Mouse (Mus musculus) midbrain, postnatal 0 days (tissue): ENCODE results near the gene Btbd2. TPM values are rescaled to one million over a fixed set of nuclear protein-coding genes. Genes with fewer than 3 reads are reported as not detected.

Experiments used
- ATAC-seq: fragments of 200-750 bp; cut with Nextera tagmentation; 2 replicates; pipeline ENCODE4 v1.8.0; 2017; ENCODE audit warnings: moderate number of reproducible peaks, mild to moderate bottlenecking, moderate TSS enrichment, moderate library complexity; ENCODE audit not compliant: low FRiP score
- DNase-seq: peaks from one replicate; pipeline ENCODE4 v3.0.0-alpha.2; 2015; ENCODE audit warnings: low spot score
- H3K27ac ChIP-seq: fragments of 300-500 bp; sonication (generic); 2 replicates; pipeline ENCODE4 v1.5.1; 2014; ENCODE audit warnings: low read depth, mild to moderate bottlenecking, low read length, mixed read lengths
- H3K27me3 ChIP-seq: fragments of 300-500 bp; sonication (generic); 2 replicates; pipeline ENCODE4 v1.6.1; 2014; ENCODE audit warnings: low read length, control low read depth, mixed read lengths; ENCODE audit not compliant: insufficient read depth
- H3K36me3 ChIP-seq: fragments of 300-500 bp; sonication (generic); 2 replicates; pipeline ENCODE4 v1.6.1; 2014; ENCODE audit warnings: low read length, control low read depth, mixed read lengths; ENCODE audit not compliant: insufficient read depth
- H3K4me1 ChIP-seq: fragments of 300-500 bp; sonication (generic); 2 replicates; pipeline ENCODE4 v1.6.1; 2014; ENCODE audit warnings: mild to moderate bottlenecking, control low read depth, antibody characterized with exemption, low read length, mixed read lengths; ENCODE audit not compliant: insufficient read depth
- H3K4me2 ChIP-seq: fragments of 300-500 bp; sonication (generic); 2 replicates; pipeline ENCODE4 v1.6.1; 2014; ENCODE audit warnings: low read depth, mild to moderate bottlenecking, low read length, mixed read lengths; ENCODE audit not compliant: poor library complexity, severe bottlenecking
- H3K4me3 ChIP-seq: fragments of 300-500 bp; sonication (generic); 2 replicates; pipeline ENCODE4 v1.5.1; 2014; ENCODE audit warnings: low read depth, mild to moderate bottlenecking, low read length, moderate library complexity
- H3K9ac ChIP-seq: fragments of 300-500 bp; sonication (generic); replicated peaks from 2 replicates; pipeline ENCODE4 v1.6.1; 2014; ENCODE audit warnings: mild to moderate bottlenecking, low read length, moderate library complexity, mixed read lengths; ENCODE audit not compliant: poor library complexity, severe bottlenecking
- H3K9me3 ChIP-seq: fragments of 300-500 bp; sonication (generic); 2 replicates; pipeline ENCODE4 v1.6.1; 2016; ENCODE audit warnings: low read length, control low read depth
- CTCF ChIP-seq: IDR thresholded peaks from 2 replicates; pipeline ENCODE4 v1.5.1; 2016; ENCODE audit warnings: antibody characterized with exemption, mild to moderate bottlenecking
- WGBS: fragments of 180-500 bp; shearing (Covaris S2); extraction: QIAGEN DNeasy Blood & Tissue Kit; methylation state at CpG from one replicate; pipeline ENCODE4 v1.1.7; 2014; 5-methylcytosine and 5-hydroxymethylcytosine counted together
- polyA plus RNA-seq: library from polyadenylated mRNA; unstranded; fragments of >200 nt; fragmentation: Nextera tagmentation; extraction: Ambion mirVana; gene quantifications from 2 replicates; pipeline ENCODE4 v1.2.1, GENCODE M21; 2015
- total RNA-seq: library from RNA; depleted of rRNA; stranded (reverse); fragments of >200 nt; gene quantifications from 2 replicates; pipeline ENCODE4 v1.2.3, GENCODE M21; 2014

The Btbd2 gene
- total and polyA plus RNA-seq, 2 experiments from 2014 or later = 71.6 to 215 TPM

DNA sequence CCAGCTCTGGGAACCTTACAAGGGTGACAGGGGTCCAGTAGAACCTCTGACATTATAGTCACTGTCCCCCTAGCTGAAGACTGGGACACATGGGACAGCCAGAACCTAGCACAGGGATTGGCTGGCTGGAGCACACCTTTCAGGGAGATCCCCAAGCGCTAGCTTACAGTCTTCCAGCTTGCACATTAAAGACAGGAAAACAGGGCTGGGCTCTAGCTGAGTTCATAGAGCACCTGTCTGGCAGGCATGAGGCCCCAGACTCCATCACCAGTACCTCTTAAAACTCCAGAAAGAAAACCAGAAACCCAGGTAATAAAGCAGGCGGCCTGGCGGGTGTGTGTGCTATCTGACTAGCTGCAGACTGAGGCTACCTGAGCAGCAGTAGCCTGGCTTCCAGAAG lies 16.8 kb upstream of the Btbd2 start:
- Histone ChIP-seq H3K36me3 (peaks cover 38% of the 10 kb centered on the region), H3K4me3 (no peak overlapping the region), H3K4me1 (peaks cover 22% of the 10 kb centered on the region), H3K9ac (peak overlapping the region; percentile 98; the same call in 1 of the 2 replicates), H3K4me2 (peak overlapping the region; percentile 88), H3K27me3 (no peaks in the 10 kb centered on the region), H3K9me3 (no peaks in the 10 kb centered on the region), H3K27ac (no peak overlapping the region)
- DNase-seq (no peak), ATAC-seq (no peak)
- no peak for TF ChIP-seq CTCF
- WGBS = 94% methylated on average over 3 of the region's 3 CpGs

DNA sequence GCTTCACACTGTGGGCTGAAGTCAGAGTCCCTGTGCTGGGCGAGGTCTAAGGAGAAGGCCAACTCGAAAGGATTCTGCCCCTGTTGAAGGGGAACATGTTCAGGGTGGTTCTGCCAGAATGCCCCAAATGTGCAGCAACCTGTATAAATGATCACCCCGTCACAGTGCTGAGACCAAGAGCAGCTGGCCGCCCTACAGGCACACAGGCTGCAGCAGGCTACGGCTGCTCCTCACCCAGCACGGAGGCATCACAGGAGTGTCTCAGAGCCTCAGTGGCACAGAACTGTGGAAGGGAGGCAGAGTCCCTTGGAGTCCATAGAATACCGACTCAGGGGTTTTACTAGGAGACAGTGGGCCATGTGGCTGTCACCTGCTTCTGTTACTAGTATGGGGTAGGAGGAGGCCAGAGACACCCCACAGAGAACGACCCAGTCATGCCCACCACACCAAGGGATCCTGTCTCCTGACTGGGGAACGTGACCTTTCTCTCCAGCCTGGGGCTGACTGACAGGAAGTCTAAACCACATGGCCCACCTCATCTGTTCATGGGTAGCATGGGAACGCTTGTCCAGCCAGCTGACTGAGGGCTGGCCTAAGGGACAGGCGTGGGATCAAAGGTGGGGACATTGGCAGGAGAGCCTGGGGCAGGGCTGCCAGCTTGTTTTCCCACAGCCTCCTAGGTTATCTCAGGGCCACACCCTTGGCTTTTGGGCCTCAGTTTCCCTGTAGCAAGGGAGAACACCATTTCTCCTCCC lies 15.2 kb upstream of the Btbd2 start:
- Histone ChIP-seq H3K9ac (0 out of 2 replicates have a peak overlapping the region, but pooled peaks have one; percentile 4), H3K27ac (no peak overlapping the region), H3K36me3 (peaks cover 53% of the 10 kb centered on the region), H3K4me2 (no peak overlapping the region), H3K4me3 (no peak overlapping the region), H3K9me3 (no peaks in the 10 kb centered on the region), H3K27me3 (no peaks in the 10 kb centered on the region), H3K4me1 (peaks cover 16% of the 10 kb centered on the region)
- ATAC-seq = no peak
- 85% methylated on average over 11 of the region's 11 CpGs for WGBS
- TF ChIP-seq CTCF = no peak
- DNase-seq = no peak

DNA sequence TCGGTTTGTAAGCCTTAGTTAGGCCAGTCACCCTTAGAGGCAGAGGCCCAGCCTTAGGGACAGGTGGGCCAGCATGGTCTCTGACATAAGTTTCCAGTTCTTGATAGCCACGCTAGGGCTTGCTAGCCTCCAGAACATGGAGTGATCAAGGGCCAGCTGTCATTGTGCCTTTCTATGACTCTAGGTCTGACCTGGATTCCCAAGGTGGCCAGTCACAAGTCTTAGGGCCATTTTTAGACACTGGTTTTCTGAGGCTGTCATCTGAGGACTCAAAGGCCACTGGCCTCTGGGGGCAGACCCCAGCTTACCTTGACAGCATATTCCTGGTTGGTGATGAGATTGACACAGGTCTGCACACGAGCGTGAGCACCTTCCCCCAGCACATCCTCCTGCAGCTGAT lies 14.4 kb upstream of the Btbd2 start:
- H3K9ac ChIP-seq = no peak overlapping the region
- H3K4me3 ChIP-seq = no peak overlapping the region
- no peak for DNase-seq
- WGBS = 91% methylated on average over 4 of the region's 4 CpGs
- H3K27me3 ChIP-seq = no peaks in the 10 kb centered on the region
- no peak overlapping the region for H3K27ac ChIP-seq
- ATAC-seq = no peak
- peaks cover 16% of the 10 kb centered on the region for H3K4me1 ChIP-seq
- H3K9me3 ChIP-seq = no peaks in the 10 kb centered on the region
- H3K36me3 ChIP-seq = peaks cover 61% of the 10 kb centered on the region
- no peak overlapping the region for H3K4me2 ChIP-seq
- no peak for TF ChIP-seq CTCF

DNA sequence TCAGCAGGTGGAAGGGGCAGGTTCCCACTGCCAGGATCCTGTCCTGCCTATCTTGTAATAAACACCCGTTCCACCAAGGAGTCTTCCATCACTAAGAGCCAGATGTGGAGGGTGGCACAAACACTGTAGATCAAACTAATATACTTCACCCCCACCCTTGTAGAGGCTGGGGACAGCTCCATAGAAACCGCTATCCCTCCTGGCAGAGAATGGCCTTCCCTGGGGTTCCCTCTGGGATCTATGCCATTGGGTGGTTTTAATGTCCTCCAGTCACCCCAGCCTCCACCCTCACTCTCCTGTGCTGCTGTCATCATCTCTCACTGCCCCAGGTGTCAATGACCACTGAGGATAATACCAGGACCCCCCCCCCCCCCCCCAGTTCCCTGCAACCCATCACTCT lies 13.7 kb upstream of the Btbd2 start:
- TF ChIP-seq CTCF = no peak
- H3K36me3 ChIP-seq = peaks cover 66% of the 10 kb centered on the region
- H3K4me1 ChIP-seq = peaks cover 16% of the 10 kb centered on the region
- no peak overlapping the region for H3K4me2 ChIP-seq
- H3K4me3 ChIP-seq = no peak overlapping the region
- no peak overlapping the region for H3K27ac ChIP-seq
- no peak overlapping the region for H3K9ac ChIP-seq
- ATAC-seq (no peak), DNase-seq (no peak)
- 86% methylated on average over 2 of the region's 2 CpGs for whole genome bisulfite sequencing
- no peaks in the 10 kb centered on the region for H3K27me3 ChIP-seq
- H3K9me3 ChIP-seq = no peaks in the 10 kb centered on the region

DNA sequence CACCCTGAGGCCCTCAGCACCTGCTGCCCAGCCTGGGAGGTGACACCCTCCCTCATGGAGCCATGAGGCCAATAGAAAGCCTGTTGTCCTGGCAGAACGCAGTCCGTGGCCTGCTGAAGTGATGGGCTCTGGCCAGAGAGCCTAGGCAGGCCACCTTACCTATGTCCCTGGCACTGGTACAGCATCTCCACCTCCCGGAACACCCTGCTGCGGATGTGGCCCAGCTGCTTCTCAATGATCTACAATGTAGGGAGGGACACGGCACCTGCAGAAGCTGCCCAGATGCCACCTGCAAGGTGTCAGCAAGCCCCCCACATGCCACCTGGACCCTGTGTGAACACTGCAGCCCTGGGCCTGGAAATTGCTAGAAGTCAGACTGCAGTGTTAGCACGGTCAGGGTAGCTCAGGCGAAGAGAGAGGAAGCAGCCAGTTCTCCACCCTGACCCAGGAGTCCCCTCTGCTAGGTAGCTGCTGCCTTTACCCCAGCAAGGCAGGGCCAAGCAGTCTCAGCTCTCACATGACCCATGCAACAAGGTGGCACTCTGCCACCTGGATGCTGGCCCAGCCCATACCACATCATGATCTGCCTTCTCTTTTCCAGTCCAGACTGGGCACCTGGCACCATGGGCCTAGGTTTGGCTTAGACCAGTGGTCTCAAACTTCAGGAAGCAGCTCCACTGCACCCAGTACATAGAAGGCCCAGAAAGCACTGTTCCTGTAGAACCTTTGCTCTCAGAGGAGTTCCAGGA lies 13.0 kb upstream of the Btbd2 start:
- 98% methylated on average over 7 of the region's 7 CpGs for WGBS
- no peak for ATAC-seq
- H3K9ac ChIP-seq = no peak overlapping the region

DNA sequence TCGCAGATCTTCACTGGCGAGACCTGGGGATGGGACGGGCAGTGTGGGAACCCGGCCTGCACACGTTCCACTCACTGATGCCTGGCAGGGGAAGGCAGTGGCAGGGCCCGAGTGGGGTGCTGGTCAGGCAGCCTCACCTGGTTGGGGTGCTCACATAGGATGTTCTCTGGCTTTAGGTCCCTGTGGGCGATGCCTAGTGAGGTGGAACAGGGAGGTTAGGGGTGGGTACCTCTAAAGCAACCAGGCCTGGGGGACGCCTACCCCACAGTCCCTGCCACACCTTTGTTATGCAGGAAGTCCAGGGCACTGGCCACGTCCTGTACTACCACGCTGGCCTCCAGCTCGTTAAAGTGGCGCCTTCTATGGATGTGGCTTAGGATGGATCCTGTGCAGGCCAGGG lies 12.1 kb upstream of the Btbd2 start:
- DNase-seq (no peak), ATAC-seq (no peak)
- H3K36me3 ChIP-seq = peaks cover 66% of the 10 kb centered on the region
- peaks cover 4% of the 10 kb centered on the region for H3K4me1 ChIP-seq
- 91% methylated on average over 12 of the region's 12 CpGs for WGBS
- H3K27me3 ChIP-seq = no peaks in the 10 kb centered on the region
- no peak for TF ChIP-seq CTCF
- H3K4me3 ChIP-seq = no peak overlapping the region
- H3K4me2 ChIP-seq = no peak overlapping the region
- no peak overlapping the region for H3K27ac ChIP-seq
- no peak overlapping the region for H3K9ac ChIP-seq
- no peaks in the 10 kb centered on the region for H3K9me3 ChIP-seq

More for the DNA sequence above, 13.0 kb upstream of the Btbd2 start:
- DNase-seq = peak; percentile 47
- Histone ChIP-seq H3K4me1 (peaks cover 13% of the 10 kb centered on the region), H3K27me3 (no peaks in the 10 kb centered on the region), H3K27ac (no peak overlapping the region), H3K4me3 (no peak overlapping the region), H3K36me3 (peaks cover 66% of the 10 kb centered on the region), H3K4me2 (no peak overlapping the region), H3K9me3 (no peaks in the 10 kb centered on the region)
- TF ChIP-seq CTCF = no peak
